Mouse (Mus musculus) small intestine, adult 2 months (tissue): ENCODE data around the gene Ptprk. TPM values are rescaled to one million over a fixed set of nuclear protein-coding genes. Genes with fewer than 3 reads are reported as not detected.

Experiments
- H3K27ac ChIP-seq: fragments of 200-500 bp; 2 replicates; pipeline ENCODE4 v1.5.1; 2012; ENCODE audit warnings: low read depth, low read length, control low read depth, inconsistent platforms; ENCODE audit not compliant: insufficient read depth
- H3K27me3 ChIP-seq: fragments of 200-500 bp; 2 replicates; pipeline ENCODE4 v1.6.1; 2012; ENCODE audit warnings: mild to moderate bottlenecking, moderate library complexity, low read length, inconsistent platforms; ENCODE audit not compliant: control insufficient read depth, insufficient read depth
- H3K36me3 ChIP-seq: fragments of 200-500 bp; 2 replicates; pipeline ENCODE4 v1.6.1; 2012; ENCODE audit warnings: mild to moderate bottlenecking, low read length, control low read depth, inconsistent platforms; ENCODE audit not compliant: control insufficient read depth, insufficient read depth
- H3K4me1 ChIP-seq: fragments of 200-500 bp; 2 replicates; pipeline ENCODE4 v1.6.1; 2012; ENCODE audit warnings: low read length, inconsistent platforms, mixed read lengths; ENCODE audit not compliant: control insufficient read depth, insufficient read depth, insufficient read length
- H3K4me3 ChIP-seq: fragments of 200-500 bp; 2 replicates; pipeline ENCODE4 v1.5.1; 2012; ENCODE audit warnings: low read depth, mild to moderate bottlenecking, control low read depth, inconsistent platforms, low read length, moderate library complexity
- CTCF ChIP-seq: fragments of 200-500 bp; IDR thresholded peaks from 2 replicates; pipeline ENCODE4 v1.5.1; 2012; ENCODE audit warnings: low read depth, mild to moderate bottlenecking, control low read depth, inconsistent platforms, low read length, moderate library complexity, mixed read lengths; ENCODE audit not compliant: insufficient replicate concordance, insufficient read length; ENCODE audit errors: extremely low read depth
- POLR2A ChIP-seq: fragments of 200-500 bp; IDR thresholded peaks from 2 replicates; pipeline ENCODE4 v1.6.1; 2012; ENCODE audit warnings: low read depth, mild to moderate bottlenecking, control low read depth, inconsistent platforms, low read length, moderate library complexity
- WGBS: fragments of 180-500 bp; shearing (Covaris S2); methylation state at CpG from one replicate; pipeline ENCODE4 v1.1.7; 2018; 5-methylcytosine and 5-hydroxymethylcytosine counted together
- polyA plus RNA-seq: library from polyadenylated mRNA; depleted of rRNA; stranded (reverse); fragments of >200 nt; gene quantifications from 2 replicates; pipeline ENCODE4 v1.2.3, GENCODE M21; 2012

The Ptprk gene
- polyA plus RNA-seq, 1 experiment, result 11.3 TPM

GRCm38 (mm10) chr10:28311369-28311768 lies 236.7 kb downstream of the Ptprk start:
- Histone ChIP-seq H3K4me1 (no peaks in the 10 kb centered on the region), H3K27me3 (no peaks in the 10 kb centered on the region), H3K27ac (no peak overlapping the region), H3K36me3 (no peaks in the 10 kb centered on the region), H3K4me3 (no peak overlapping the region)
- WGBS, result 53% methylated on average over 1 of the region's 1 CpGs
- no peak for TF ChIP-seq CTCF
- no peak for TF ChIP-seq POLR2A

- WGBS, result 88% methylated on average over 2 of the region's 2 CpGs
- Histone ChIP-seq H3K27ac (no peak overlapping the region), H3K36me3 (no peaks in the 10 kb centered on the region), H3K4me3 (no peak overlapping the region), H3K4me1 (no peaks in the 10 kb centered on the region), H3K27me3 (no peaks in the 10 kb centered on the region)
- TF ChIP-seq POLR2A, result no peak
- no peak for TF ChIP-seq CTCF
Observed at GRCm38 (mm10) chr10:28322995-28323394, 248.4 kb downstream of the Ptprk start.

- Histone ChIP-seq H3K27me3 (no peaks in the 10 kb centered on the region), H3K4me3 (no peak overlapping the region), H3K27ac (no peak overlapping the region), H3K36me3 (no peaks in the 10 kb centered on the region; the same call in 1 of the 2 replicates), H3K4me1 (no peaks in the 10 kb centered on the region)
- TF ChIP-seq POLR2A (no peak), CTCF (no peak)
- 77% methylated on average over 5 of the region's 5 CpGs for WGBS
Observed at GRCm38 (mm10) chr10:28335232-28335631, 260.6 kb downstream of the Ptprk start.

GRCm38 (mm10) chr10:28338536-28338935 lies 263.9 kb downstream of the Ptprk start:
- no peak overlapping the region for H3K4me3 ChIP-seq
- H3K27ac ChIP-seq, result no peak overlapping the region
- no peaks in the 10 kb centered on the region; the same call in 1 of the 2 replicates for H3K36me3 ChIP-seq
- H3K27me3 ChIP-seq, result no peaks in the 10 kb centered on the region
- H3K4me1 ChIP-seq, result no peaks in the 10 kb centered on the region
- WGBS, result 81% methylated on average over 5 of the region's 5 CpGs
- TF ChIP-seq POLR2A, result no peak

DNA sequence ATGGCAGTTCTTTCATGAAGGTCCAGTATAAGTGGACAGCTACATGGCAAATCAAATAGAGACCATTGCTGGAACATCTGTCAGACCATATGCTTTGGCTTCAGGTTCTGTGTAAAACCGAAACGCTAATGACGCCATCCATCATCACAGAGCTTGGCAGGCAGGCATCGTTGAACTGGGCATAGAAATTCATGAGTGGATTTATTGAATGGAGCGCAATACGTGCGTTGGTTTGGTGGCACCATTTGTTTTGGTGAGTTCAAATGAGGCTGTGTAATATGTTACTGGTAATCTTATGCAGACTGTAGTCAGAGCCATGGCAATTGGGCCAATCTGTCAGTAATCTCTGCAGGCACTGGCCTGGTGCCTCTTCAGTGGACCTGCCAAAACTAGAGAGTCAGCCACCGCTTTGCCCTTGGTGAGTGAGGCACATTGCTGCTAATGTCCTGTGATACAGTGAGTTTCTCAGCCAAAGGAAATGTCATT lies 270.6 kb downstream of the Ptprk start:
- WGBS, result 94% methylated on average over 8 of the region's 8 CpGs
- no peaks in the 10 kb centered on the region for H3K4me1 ChIP-seq

DNA sequence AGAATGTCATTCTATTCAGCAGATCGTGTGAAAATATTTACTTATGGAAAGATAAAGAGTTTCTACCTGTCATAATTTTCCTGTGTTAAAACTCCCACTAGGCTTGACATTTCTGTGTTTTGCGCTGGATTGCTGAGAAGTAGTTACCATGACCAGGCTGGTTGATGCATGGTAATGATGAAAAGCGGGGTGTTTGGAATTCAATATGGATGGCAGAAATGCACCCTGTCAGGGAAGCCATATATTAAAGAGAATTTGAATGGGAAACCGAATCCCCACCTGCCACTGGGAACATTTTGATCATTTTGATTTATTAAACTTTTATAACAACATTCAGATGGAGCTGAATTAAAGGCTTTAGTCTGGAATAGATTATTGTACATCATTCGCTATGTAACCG lies 290.7 kb downstream of the Ptprk start:
- Histone ChIP-seq H3K4me1 (no peaks in the 10 kb centered on the region), H3K36me3 (no peaks in the 10 kb centered on the region), H3K4me3 (no peak overlapping the region), H3K27me3 (no peaks in the 10 kb centered on the region), H3K27ac (no peak overlapping the region)
- no peak for TF ChIP-seq CTCF
- TF ChIP-seq POLR2A, result no peak
- WGBS, result 88% methylated on average over 6 of the region's 6 CpGs

More for the DNA sequence above, 270.6 kb downstream of the Ptprk start:
- Histone ChIP-seq H3K27me3 (no peaks in the 10 kb centered on the region), H3K27ac (no peak overlapping the region), H3K4me3 (no peak overlapping the region), H3K36me3 (no peaks in the 10 kb centered on the region)
- TF ChIP-seq CTCF (no peak), POLR2A (no peak)

GRCm38 (mm10) chr10:28366065-28366677 lies 291.6 kb downstream of the Ptprk start:
- TF ChIP-seq POLR2A, result no peak
- TF ChIP-seq CTCF, result no peak

GRCm38 (mm10) chr10:28369808-28370207 lies 295.2 kb downstream of the Ptprk start:
- no peaks in the 10 kb centered on the region for H3K4me1 ChIP-seq
- H3K36me3 ChIP-seq, result no peaks in the 10 kb centered on the region
- H3K27me3 ChIP-seq, result no peaks in the 10 kb centered on the region
- 77% methylated on average over 2 of the region's 2 CpGs for WGBS
- H3K4me3 ChIP-seq, result no peak overlapping the region
- H3K27ac ChIP-seq, result no peak overlapping the region
- TF ChIP-seq POLR2A (no peak), CTCF (no peak)

More at GRCm38 (mm10) chr10:28366065-28366677, 291.6 kb downstream of the Ptprk start:
- Histone ChIP-seq H3K4me3 (no peak overlapping the region), H3K27ac (no peak overlapping the region), H3K4me1 (no peaks in the 10 kb centered on the region), H3K36me3 (no peaks in the 10 kb centered on the region), H3K27me3 (no peaks in the 10 kb centered on the region)
- 79% methylated on average over 5 of the region's 5 CpGs for WGBS
